Mouse (Mus musculus) lung, postnatal 0 days (tissue): ENCODE measurements around the gene Snx15. TPM values are rescaled to one million over a fixed set of nuclear protein-coding genes. Genes with fewer than 3 reads are reported as not detected.
"Not testable (repeated sequence)": the region's sequence is repeated elsewhere in the genome, so short reads cannot be mapped to it uniquely, and the experiment has no call there.

Experiments
- ATAC-seq: fragments of 200-750 bp; cut with Nextera tagmentation; 2 replicates; pipeline ENCODE4 v1.8.0; 2017; ENCODE audit warnings: moderate library complexity
- DNase-seq: peaks from one replicate; pipeline ENCODE4 v3.0.0-alpha.2; 2016; ENCODE audit warnings: low spot score
- H3K27ac ChIP-seq: fragments of 300-500 bp; sonication (generic); 2 replicates; pipeline ENCODE4 v1.5.1; 2014; ENCODE audit warnings: antibody characterized with exemption, mild to moderate bottlenecking, low read length, mixed read lengths
- H3K27me3 ChIP-seq: fragments of 300-500 bp; sonication (generic); replicated peaks from 2 replicates; pipeline ENCODE4 v1.6.1; 2014; ENCODE audit warnings: low read length, mixed read lengths; ENCODE audit not compliant: insufficient read depth
- H3K36me3 ChIP-seq: fragments of 300-500 bp; sonication (generic); 2 replicates; pipeline ENCODE4 v1.6.1; 2014; ENCODE audit warnings: low read length, mixed read lengths; ENCODE audit not compliant: insufficient read depth
- H3K4me1 ChIP-seq: fragments of 300-500 bp; sonication (generic); 2 replicates; pipeline ENCODE4 v1.6.1; 2014; ENCODE audit warnings: antibody characterized with exemption, low read depth, low read length, mixed read lengths; ENCODE audit not compliant: insufficient read depth
- H3K4me2 ChIP-seq: fragments of 300-500 bp; sonication (generic); replicated peaks from 2 replicates; pipeline ENCODE4 v1.6.1; 2014; ENCODE audit warnings: low read depth, mild to moderate bottlenecking, low read length, moderate library complexity, mixed read lengths
- H3K4me3 ChIP-seq: fragments of 300-500 bp; sonication (generic); 2 replicates; pipeline ENCODE4 v1.5.1; 2014; ENCODE audit warnings: low read depth, low read length
- H3K9ac ChIP-seq: fragments of 300-500 bp; sonication (generic); replicated peaks from 2 replicates; pipeline ENCODE4 v1.6.1; 2014; ENCODE audit warnings: low read depth, mild to moderate bottlenecking
- H3K9me3 ChIP-seq: fragments of 300-500 bp; sonication (generic); 2 replicates; pipeline ENCODE4 v1.6.1; 2016; ENCODE audit warnings: low read length, mixed read lengths
- CTCF ChIP-seq: IDR thresholded peaks from 2 replicates; pipeline ENCODE4 v1.5.1; 2016; ENCODE audit warnings: antibody characterized with exemption, mild to moderate bottlenecking
- EP300 ChIP-seq: IDR thresholded peaks from 2 replicates; pipeline ENCODE4 v1.6.1; 2016; ENCODE audit warnings: antibody characterized with exemption, mild to moderate bottlenecking, control low read depth
- WGBS: fragments of 180-500 bp; shearing (Covaris S2); extraction: QIAGEN DNeasy Blood & Tissue Kit; methylation state at CpG from one replicate; pipeline ENCODE4 v1.1.7; 2014; 5-methylcytosine and 5-hydroxymethylcytosine counted together
- polyA plus RNA-seq: library from polyadenylated mRNA; unstranded; fragments of >200 nt; fragmentation: Nextera tagmentation; extraction: Ambion mirVana; gene quantifications from 2 replicates; pipeline ENCODE4 v1.2.1, GENCODE M21; 2015

The Snx15 gene
- polyA plus RNA-seq, 1 experiment from 2014 or later: 29.7 TPM

GRCm38 (mm10) chr19:6139701-6140100 is 11.6 kb upstream of the Snx15 start:
- Histone ChIP-seq H3K4me2 (peak overlapping the region; percentile 77; the same call in 1 of the 2 replicates), H3K36me3 (no peaks in the 10 kb centered on the region), H3K27me3 (no peaks in the 10 kb centered on the region), H3K4me1 (no peaks in the 10 kb centered on the region; the same call in 1 of the 2 replicates), H3K9ac (0 out of 2 replicates have a peak overlapping the region, but pooled peaks have one; percentile 46), H3K4me3 (no peak overlapping the region), H3K9me3 (no peaks in the 10 kb centered on the region), H3K27ac (no peak overlapping the region)
- no peak for ATAC-seq
- DNase-seq: no peak
- WGBS: 92% methylated on average over 6 of the region's 6 CpGs
- TF ChIP-seq CTCF (no peak), EP300 (no peak)

DNA sequence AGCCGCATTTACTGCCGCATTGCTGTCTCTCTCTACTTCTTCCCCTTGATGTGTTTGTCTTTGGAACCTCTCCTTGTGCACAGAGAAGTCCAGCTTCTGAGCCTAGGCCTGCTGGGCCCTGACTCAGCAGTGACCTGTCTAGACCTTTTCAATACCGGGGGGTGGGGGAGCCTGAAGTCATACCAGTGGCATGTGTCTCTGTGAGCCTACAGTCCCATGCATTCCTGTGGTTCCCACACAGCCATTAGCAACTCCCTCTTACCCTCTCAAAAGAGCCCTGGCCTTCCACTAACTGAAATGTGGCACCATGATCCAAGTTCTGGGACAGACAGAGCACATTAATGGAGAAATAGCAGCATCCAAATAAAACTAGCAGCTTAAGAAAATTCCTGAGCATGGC is 8.3 kb upstream of the Snx15 start:
- Histone ChIP-seq H3K4me3 (no peak overlapping the region), H3K36me3 (no peaks in the 10 kb centered on the region), H3K9me3 (no peaks in the 10 kb centered on the region), H3K4me1 (no peaks in the 10 kb centered on the region; the same call in 1 of the 2 replicates), H3K4me2 (no peak overlapping the region), H3K27ac (no peak overlapping the region), H3K9ac (no peak overlapping the region), H3K27me3 (no peaks in the 10 kb centered on the region)
- ATAC-seq: no peak
- DNase-seq: no peak
- 74% methylated on average over 3 of the region's 3 CpGs for WGBS
- TF ChIP-seq EP300: no peak
- no peak for TF ChIP-seq CTCF

GRCm38 (mm10) chr19:6133197-6133596 is 5.1 kb upstream of the Snx15 start:
- H3K4me1 ChIP-seq, H3K27me3 ChIP-seq, H3K4me2 ChIP-seq, DNase-seq, H3K9ac ChIP-seq, H3K27ac ChIP-seq, H3K9me3 ChIP-seq, H3K36me3 ChIP-seq, H3K4me3 ChIP-seq, ATAC-seq: not testable (repeated sequence)
- 29% methylated on average over 1 of the region's 1 CpGs for WGBS

- TF ChIP-seq CTCF: no peak
- no peak for TF ChIP-seq EP300
- 79% methylated on average over 7 of the region's 7 CpGs for WGBS
- Histone ChIP-seq H3K9me3 (no peaks in the 10 kb centered on the region), H3K4me2 (no peak overlapping the region), H3K36me3 (no peaks in the 10 kb centered on the region), H3K4me1 (no peaks in the 10 kb centered on the region), H3K4me3 (no peak overlapping the region), H3K9ac (no peak overlapping the region), H3K27me3 (no peaks in the 10 kb centered on the region), H3K27ac (peak overlapping the region; percentile 26; the same call in 1 of the 2 replicates)
- ATAC-seq (no peak), DNase-seq (no peak)
Measured at GRCm38 (mm10) chr19:6132171-6132827, 4.2 kb upstream of the Snx15 start.

DNA sequence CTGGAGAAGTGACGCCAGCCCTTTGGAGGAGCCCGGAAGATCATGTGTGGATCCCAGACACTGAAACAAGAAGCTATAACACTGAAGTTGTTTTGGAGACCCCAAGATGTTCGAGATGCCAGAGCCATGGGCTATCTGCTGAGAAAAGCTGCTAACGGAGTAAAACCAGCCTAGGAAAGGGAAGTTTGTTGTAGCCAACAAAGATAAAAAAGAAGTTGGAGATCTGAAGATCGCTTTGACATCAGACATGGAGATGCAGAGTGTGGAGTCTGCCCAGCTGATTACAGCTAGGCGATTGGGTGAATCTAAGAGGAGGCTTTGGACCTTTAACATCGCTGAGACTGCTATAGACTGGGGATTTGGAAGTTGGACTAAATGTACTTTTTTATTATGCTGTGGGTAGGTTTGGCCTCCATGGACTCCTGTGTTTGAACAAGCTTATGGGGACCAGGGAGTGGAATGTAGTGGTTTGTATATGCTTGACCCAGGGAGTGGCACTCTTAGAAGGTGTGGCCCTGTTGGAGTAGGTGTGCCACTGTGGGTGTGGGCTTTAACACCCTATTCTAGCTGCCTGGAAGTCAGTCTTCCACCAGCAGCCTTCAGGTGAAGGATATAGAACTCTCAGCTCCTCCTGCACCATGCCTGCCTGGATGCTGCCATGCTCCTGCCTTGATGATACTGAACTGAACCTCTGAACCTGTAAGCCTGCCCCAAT is 2.5 kb upstream of the Snx15 start:
- not testable (repeated sequence) for H3K9ac ChIP-seq, H3K4me3 ChIP-seq, H3K36me3 ChIP-seq, H3K27ac ChIP-seq, H3K4me1 ChIP-seq, H3K9me3 ChIP-seq, H3K4me2 ChIP-seq, H3K27me3 ChIP-seq
- DNase-seq (peak; percentile 58), ATAC-seq (peak; percentile 27)
- 64% methylated on average over 7 of the region's 7 CpGs for WGBS
- TF ChIP-seq EP300: peak; percentile 39

DNA sequence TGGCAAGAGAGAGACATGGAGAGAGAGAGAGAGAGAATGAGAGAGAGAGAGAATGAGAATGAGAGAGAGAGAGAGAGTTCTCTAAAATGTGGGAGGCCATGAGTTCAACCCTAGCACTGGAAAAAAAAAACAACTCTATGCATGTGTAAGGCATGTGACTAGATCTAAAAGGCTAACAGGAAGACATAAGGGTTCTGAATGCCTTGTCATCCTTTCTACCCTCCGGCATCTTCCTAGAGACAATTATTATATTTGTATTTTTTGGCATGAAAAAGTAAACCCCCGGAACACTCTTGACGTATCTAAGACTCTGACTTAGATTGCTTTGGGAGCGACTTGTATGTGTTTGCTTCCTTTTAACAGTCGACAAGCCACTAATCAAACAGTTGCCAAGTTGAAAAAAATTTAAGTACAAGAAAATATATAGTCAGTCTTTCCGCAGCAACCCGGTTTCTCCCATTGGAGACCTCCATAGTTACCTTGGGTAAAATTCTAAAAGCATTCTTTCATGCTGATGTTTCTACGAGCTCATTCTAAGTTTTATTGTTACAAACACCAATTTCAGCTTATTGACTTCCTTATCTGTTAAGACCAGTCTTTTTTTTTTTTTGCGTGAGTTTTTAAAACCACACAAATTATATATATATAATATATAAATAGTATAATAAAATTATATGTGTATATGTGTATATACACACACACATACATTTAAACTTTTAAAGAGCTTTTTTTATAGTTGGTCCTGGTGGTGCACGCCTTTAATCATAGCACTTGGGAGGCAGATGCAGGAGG is 1.1 kb downstream of the Snx15 start:
- TF ChIP-seq CTCF (no peak), EP300 (no peak)
- H3K4me1 ChIP-seq: no peaks in the 10 kb centered on the region
- no peaks in the 10 kb centered on the region for H3K27me3 ChIP-seq
- peak overlapping the region; percentile 37 for H3K4me3 ChIP-seq
- peak overlapping the region; percentile 37; the same call in 1 of the 2 replicates for H3K9ac ChIP-seq
- H3K4me2 ChIP-seq: peak overlapping the region; percentile 54
- H3K27ac ChIP-seq: peak overlapping the region; percentile 86
- H3K9me3 ChIP-seq: no peaks in the 10 kb centered on the region
- H3K36me3 ChIP-seq: no peaks in the 10 kb centered on the region
- ATAC-seq (no peak), DNase-seq (no peak)
- WGBS: 63% methylated on average over 10 of the region's 10 CpGs
